15 mouse cellular contexts compared by ENCODE assay signal in the genomic region with DNA sequence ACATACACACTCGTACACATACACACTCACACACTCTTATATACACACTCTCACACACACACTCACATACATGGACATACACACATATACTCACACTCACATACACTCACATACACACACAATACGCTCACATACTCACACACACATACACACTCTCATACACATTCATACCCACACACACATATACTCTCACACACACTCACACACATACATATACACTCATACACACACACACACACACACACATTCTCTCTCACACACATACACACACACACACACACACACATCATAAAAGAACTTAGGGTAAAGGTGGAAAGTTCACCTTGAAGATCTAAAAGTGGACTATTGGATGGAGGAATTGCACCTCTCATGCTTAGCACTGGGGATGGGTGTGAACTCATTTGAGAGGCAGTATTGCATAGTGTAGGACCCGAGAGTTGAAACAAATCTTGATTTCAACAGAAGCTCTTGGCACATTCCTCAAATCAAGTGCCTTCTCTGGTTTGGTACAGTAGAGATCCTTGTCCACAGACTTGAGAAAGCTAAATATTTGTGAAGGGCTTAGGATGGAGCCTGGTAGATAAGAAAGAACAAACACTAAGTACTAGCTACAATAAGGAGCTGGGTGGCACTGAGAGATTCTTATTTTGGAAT.
A peak's percentile ranks its signal among the peaks of the same experiment; 100 is the strongest.
DNase-seq lines count a peak whose midpoint lies in the region; ATAC-seq and TF ChIP-seq lines count a peak whose summit lies in the region.
"Had no signal": no experiment of that assay in that cellular context is flagged by ENCODE, and none has a peak within 500 bp of the region (broad histone marks: within the 10 kb centered on the region; RNA-seq: fewer than 3 reads in every experiment).

No protein-coding gene starts in this region.

- H3K4me1 ChIP-seq in lung, adult 2 months (ENCODE audit: control insufficient read depth, insufficient read depth, low read length) = peaks cover 3% of the 10 kb centered on the region; the same call in 1 of the 2 replicates
- H3K4me1 ChIP-seq in lung, embryonic 16.5 days (replicated peaks; ENCODE audit: control insufficient read depth, insufficient read depth, low read length) = peaks cover 15% of the 10 kb centered on the region; the same call in 1 of the 2 replicates
- H3K4me1 ChIP-seq: forebrain, embryonic 15.5 days had no signal

- peak; percentile 94 for ATAC-seq in lung, embryonic 16.5 days (ENCODE audit: low read depth)
- no peak for ATAC-seq in monocyte, adult 5-6 weeks (replicated peaks; ENCODE audit: insufficient number of reproducible peaks, low FRiP score, low TSS enrichment, poor library complexity, severe bottlenecking)
- ATAC-seq: forebrain, embryonic 15.5 days; hindbrain, embryonic 16.5 days had no signal

- H3K27ac ChIP-seq in lung, embryonic 16.5 days (ENCODE audit: low read length) = peak overlapping the region; percentile 80
- H3K27ac ChIP-seq: forebrain, embryonic 15.5 days had no signal

- H3K9ac ChIP-seq in lung, embryonic 16.5 days (ENCODE audit: low read length) = no peak overlapping the region
- H3K9ac ChIP-seq: forebrain, embryonic 15.5 days had no signal

- TF ChIP-seq CTCF in lung, adult 2 months (IDR thresholded peaks at IDR 0.05; ENCODE audit: insufficient read depth, low read length) = no peak

- peak; percentile 35 to 79 for DNase-seq in lung, adult 18-20 months
- DNase-seq in lung, adult 2 months = no peak
- peak; percentile 29 for DNase-seq in lung, postnatal 14 days
- no peak for DNase-seq in right cerebral cortex, adult 2 months (ENCODE audit: low spot score in 2 of 2)
- DNase-seq: adrenal gland, adult 2 months; adrenal gland, postnatal 25 days; cerebellum, adult 2 months; cerebellum, postnatal 10 days; gastrocnemius, postnatal 36 days; heart, adult 11 months; heart, postnatal 10 days had no signal

- no peaks in the 10 kb centered on the region for H3K36me3 ChIP-seq in lung, embryonic 16.5 days (ENCODE audit: control insufficient read depth, insufficient read depth, low read length)
- H3K36me3 ChIP-seq: forebrain, embryonic 15.5 days had no signal

- H3K4me2 ChIP-seq in lung, embryonic 16.5 days (ENCODE audit: low read depth, low read length) = no peak overlapping the region
- H3K4me2 ChIP-seq: forebrain, embryonic 15.5 days had no signal

- no peaks in the 10 kb centered on the region for H3K9me3 ChIP-seq in lung, embryonic 16.5 days (ENCODE audit: control insufficient read depth, low read length)
- H3K9me3 ChIP-seq: forebrain, embryonic 15.5 days had no signal

- 54% methylated on average over 3 of the region's 3 CpGs for WGBS in lung, adult 2 months
- 56% methylated on average over 3 of the region's 3 CpGs for WGBS in lung, embryonic 16.5 days

- no peaks in the 10 kb centered on the region for H3K27me3 ChIP-seq in lung, embryonic 16.5 days (ENCODE audit: control insufficient read depth, insufficient read depth, low read depth, low read length)
- H3K27me3 ChIP-seq: forebrain, embryonic 15.5 days had no signal

- TF ChIP-seq POLR2A in lung, adult 2 months (IDR thresholded peaks at IDR 0.05; ENCODE audit: borderline replicate concordance, extremely low read depth, low read depth, low read length) = no peak

- no peak overlapping the region for H3K4me3 ChIP-seq in lung, adult 2 months (replicated peaks; ENCODE audit: extremely low read depth, low read depth, low read length)
- H3K4me3 ChIP-seq in lung, embryonic 16.5 days (ENCODE audit: low read length) = no peak overlapping the region
- H3K4me3 ChIP-seq: forebrain, embryonic 15.5 days had no signal

Comparison
In these comparisons a context has a peak if more than half of its experiments do, and no peak if none do; other contexts are left out.
1. DNase-seq: peak in lung, adult 18-20 months (2 of 2) and lung, postnatal 14 days (single experiment); none in lung, adult 2 months (single experiment) and right cerebral cortex, adult 2 months (0 of 2).